Mouse (Mus musculus) granulocyte monocyte progenitor cell, adult 5-6 weeks (primary cell): Measurements from ENCODE around the gene Adss. TPM values are rescaled to one million over a fixed set of nuclear protein-coding genes. Genes with fewer than 3 reads are reported as not detected.
"Not testable (repeated sequence)": the region's sequence is repeated elsewhere in the genome, so short reads cannot be mapped to it uniquely, and the experiment has no call there.

Experiments used
- ATAC-seq: replicated peaks from 2 replicates; pipeline ENCODE4 v1.8.0; 2016; ENCODE audit warnings: mild to moderate bottlenecking, moderate TSS enrichment, inconsistent platforms; ENCODE audit not compliant: poor library complexity, severe bottlenecking
- total RNA-seq, 2 experiments: library from RNA; stranded (forward) in 1 of 2; stranded (reverse) in 1 of 2; fragments of 200-712, 200-1000 nt in 1 of 2; fragments of >200 nt in 1 of 2; fragmentation: Nextera tagmentation in 1 of 2; gene quantifications; 2 replicates each; pipeline ENCODE4 v1.2.3; 2014 to 2017

Adss gene
- total RNA-seq (2014; fragmentation: Nextera tagmentation) (117 and 118 TPM in 2 replicates), total RNA-seq (2017) (214 and 257 TPM in 2 replicates)

GRCm38 (mm10) chr1:177796193-177796939 is at the start of gene Adss:
Gene Adss, minus strand, starts transcription at chr1:177796511.
- ATAC-seq: peak; percentile 84

- ATAC-seq: not testable (repeated sequence)
Observed at GRCm38 (mm10) chr1:177845812-177846211, 49.5 kb upstream of the Adss start.

DNA sequence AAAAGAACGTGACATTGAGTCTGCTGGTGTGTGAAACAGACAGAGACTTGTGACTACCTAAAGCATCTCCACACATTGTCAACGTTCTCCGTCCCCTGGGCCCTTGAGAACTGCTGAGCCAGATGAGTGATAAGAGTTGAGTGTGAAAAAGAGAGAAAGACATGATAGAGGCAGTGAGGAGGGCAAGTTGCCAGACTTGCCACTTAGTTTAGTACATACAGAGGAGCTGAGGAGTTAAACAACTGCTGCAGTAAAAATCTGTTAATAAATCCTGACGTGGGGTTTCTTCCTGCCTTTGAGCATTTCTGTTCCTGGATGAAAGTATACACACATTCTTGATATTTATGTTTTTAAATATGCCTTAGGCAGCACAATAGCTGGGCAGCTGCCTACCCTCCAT is 31.5 kb upstream of the Adss start:
- not testable (repeated sequence) for ATAC-seq

- peak; percentile 62 for ATAC-seq
Observed at GRCm38 (mm10) chr1:177806772-177807171, 10.5 kb upstream of the Adss start.

DNA sequence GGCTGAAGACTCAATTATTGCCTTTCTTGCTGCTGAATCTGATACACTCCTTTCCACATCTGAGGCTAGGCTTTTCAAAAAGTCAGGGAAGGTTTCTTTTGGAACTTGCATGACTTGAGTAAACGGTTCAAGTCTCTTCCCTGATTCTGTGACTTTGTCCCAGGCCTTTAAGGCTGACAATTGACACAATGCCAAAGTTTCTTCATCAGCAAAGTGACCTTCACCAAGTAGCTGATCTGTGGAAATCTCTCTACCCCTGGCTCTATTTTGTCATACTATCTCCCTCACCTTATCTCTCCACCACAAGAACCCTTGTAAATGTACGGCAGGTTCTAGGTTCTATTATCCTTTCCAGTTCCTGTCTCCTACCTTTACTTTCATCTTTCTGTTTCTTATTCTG is 7.2 kb upstream of the Adss start:
- no peak for ATAC-seq

- ATAC-seq: no peak
Observed at GRCm38 (mm10) chr1:177797151-177797755, 942 bp upstream of the Adss start.

- ATAC-seq: no peak; the same call in 1 of the 2 replicates
Observed at GRCm38 (mm10) chr1:177795421-177796192, 704 bp downstream of the Adss start.

- ATAC-seq: no peak
Observed at GRCm38 (mm10) chr1:177794866-177795265, 1.4 kb downstream of the Adss start.

DNA sequence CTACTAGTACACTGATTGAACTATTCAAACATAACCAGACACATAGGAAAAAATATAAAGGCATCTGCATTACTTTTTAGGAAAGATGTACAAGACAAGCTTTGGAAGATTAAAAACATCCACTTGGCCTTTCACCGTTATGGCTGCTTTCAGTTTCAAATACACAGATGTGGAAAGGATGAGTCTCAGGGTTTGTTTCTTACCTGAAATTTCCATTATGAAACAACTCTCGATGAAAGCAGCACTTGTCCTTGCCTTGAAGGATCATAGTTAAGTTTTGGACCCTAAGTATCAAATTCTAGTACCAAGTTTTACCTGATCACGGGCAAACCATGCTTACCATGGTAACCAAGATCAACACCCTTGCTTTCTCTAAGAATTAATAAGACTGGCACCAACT is 3.5 kb downstream of the Adss start:
- no peak for ATAC-seq

DNA sequence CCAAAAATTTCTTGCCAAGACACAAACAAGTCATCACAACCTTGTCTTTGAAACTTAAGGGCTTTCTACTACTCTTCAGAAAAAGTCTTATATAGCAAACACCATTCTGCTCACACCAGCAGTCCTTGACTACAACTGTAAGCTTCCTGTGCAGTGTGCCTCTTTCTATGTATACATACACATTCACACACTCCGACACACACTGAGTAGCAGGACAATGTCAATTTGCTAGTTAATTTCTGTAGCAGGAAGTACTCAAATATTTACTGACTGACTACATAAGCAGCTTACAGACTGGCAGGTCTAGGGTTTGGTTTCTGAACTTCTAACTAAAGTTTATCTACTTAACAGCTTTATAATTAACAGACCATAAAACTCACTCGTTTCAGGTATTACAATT is 18.9 kb downstream of the Adss start:
- ATAC-seq: no peak

DNA sequence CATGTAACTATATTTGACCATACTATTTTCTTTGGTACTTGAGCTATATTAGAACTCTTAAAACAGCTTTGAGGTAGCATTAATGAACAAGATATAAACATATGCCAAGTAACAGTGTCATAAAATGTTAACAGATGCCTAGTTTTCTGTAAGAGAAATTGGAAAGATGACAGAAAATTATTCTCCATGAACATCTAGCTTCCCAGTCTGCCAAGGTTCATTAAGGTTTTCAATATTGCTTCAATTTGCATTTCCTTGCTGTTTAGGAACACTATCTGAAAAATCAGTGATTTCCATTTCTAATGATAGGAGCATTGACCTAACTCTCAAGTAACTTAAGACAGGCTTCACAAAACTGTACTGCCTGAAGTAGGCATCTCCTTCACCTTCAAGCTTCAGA is 27.4 kb downstream of the Adss start:
- no peak for ATAC-seq

DNA sequence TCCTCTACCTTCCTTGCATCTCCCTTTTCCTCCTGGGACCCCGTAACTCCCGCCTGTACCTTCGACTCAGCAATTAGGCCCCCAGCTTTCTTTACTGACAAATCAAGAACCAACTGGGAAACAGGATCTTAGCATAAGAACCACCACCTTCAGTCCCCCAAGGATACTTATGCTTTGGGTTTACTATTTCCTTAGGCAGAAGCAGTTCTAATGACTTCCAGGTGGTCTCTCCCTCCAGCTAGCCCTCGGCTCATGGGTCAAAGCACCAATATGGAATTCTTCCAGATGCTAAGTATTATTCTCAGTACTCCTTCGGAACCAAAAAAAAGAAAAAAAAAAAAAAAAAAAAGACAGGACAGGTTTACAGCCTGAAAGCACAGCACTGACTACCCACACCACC is 39.1 kb downstream of the Adss start:
- ATAC-seq: no peak

- no peak for ATAC-seq
Observed at GRCm38 (mm10) chr1:177753496-177753895, 42.8 kb downstream of the Adss start.

DNA sequence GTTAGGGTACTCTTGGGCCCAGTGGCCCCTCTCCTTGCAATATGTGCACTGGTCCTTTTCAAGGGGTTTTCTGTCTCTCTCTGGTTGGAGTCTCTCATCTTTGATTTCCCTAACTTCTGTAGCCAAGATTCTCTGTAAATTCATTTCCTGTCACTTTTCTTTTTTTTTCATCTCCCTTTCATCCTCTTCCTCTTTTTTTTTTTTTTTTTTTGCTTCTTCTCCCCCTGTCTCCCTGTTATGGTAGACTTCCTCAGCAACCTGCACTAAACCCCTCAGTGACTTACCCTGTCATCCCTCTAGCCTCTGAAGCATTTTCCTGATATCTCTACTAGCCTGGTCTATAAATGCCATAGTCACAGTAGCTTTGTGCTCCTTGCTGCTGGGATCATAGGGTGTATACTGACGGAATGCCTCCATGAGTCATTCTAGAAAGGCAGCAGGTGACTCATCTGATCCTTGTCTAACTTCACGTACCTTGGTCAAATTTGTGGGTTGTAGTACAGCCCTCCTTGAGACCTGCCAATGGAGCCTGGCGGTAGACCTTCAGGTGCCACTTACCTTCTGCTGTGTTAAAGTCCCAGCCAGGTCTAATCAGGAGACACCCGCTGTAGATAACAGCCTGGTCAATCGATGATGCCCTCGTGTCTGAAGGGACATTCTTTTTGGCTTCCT is 48.3 kb downstream of the Adss start:
- ATAC-seq: 0 out of 2 replicates have a peak, but pooled peaks have one; percentile 22

DNA sequence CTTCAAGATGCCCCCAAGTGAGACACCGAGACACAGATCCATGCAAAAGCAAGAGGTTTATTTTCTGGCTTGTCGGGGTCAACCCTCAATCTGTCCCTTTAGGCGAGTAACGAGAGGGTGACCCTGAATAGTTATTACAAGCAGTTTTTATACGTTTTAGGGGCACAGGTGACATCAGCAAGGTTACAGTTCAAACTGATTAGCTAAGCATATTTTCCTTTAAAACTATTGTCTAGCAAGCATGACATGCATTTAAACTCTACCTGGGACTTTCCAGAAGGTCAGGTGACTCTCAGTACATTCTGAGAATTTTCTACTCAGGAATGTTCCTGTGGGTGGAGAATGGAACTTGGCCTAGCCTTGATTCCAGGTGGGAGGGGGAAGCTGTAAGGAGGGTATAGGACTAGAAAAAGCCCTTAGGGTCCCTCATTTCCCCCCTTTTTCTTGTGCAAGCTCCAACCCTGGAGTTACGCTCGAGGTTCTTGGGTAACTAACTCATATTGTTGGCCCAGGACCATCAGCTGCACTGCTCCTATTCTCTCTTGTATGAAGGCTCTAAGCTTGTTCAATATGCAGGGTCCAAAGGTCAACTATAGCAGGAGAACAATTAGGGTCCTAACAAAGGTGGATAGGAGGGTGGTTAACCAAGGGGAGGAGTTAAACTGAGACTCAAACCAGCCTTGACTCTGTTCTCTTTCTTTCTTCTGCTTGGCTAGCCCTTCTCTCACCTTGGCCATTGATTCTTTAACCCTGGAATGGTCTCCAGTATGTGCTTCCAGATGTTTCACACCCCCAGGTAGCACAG is 51.6 kb downstream of the Adss start:
- ATAC-seq: no peak

GRCm38 (mm10) chr1:177742119-177742518 is 54.2 kb downstream of the Adss start:
- no peak for ATAC-seq

DNA sequence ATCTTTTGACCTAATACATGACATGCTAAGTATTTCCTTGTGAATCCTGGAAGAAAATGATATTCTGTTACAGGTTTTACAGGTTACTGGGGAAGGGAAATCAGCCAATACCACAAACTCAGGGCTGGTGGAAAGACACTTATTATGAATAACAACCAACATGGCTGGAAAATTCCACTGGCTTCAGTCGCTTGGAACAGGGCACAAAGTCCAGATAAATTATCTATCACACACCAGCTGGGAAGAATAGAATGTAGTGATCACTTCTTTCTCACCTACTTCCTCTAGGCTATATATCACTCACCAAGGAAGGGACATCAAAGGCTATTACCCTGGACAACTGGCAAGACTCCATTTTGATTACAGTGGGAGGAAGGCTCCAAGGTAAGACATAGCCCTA is 55.6 kb downstream of the Adss start:
- ATAC-seq: no peak

GRCm38 (mm10) chr1:177737505-177738105 is 58.7 kb downstream of the Adss start:
- ATAC-seq: peak; percentile 81

GRCm38 (mm10) chr1:177731973-177732372 is 64.3 kb downstream of the Adss start:
- ATAC-seq: peak; percentile 62
